Mouse (Mus musculus) testis, adult 2 months (tissue): ENCODE measurements around the gene Gnpat. TPM values are rescaled to one million over a fixed set of nuclear protein-coding genes. Genes with fewer than 3 reads are reported as not detected.
A peak's percentile ranks its signal among the peaks of the same experiment; 100 is the strongest.

ENCODE experiments used
- H3K27ac ChIP-seq: fragments of 200-500 bp; 2 replicates; pipeline ENCODE4 v1.5.1; 2012; ENCODE audit warnings: low read depth, low read length; ENCODE audit not compliant: control insufficient read depth, insufficient read depth
- H3K27me3 ChIP-seq: fragments of 200-500 bp; 2 replicates; pipeline ENCODE4 v1.6.1; 2012; ENCODE audit warnings: mild to moderate bottlenecking, low read length, moderate library complexity; ENCODE audit not compliant: control insufficient read depth, insufficient read depth
- H3K36me3 ChIP-seq: fragments of 200-500 bp; 2 replicates; pipeline ENCODE4 v1.6.1; 2012; ENCODE audit warnings: mild to moderate bottlenecking, low read length; ENCODE audit not compliant: control insufficient read depth, insufficient read depth
- H3K4me1 ChIP-seq: fragments of 200-500 bp; 2 replicates; pipeline ENCODE4 v1.6.1; 2012; ENCODE audit warnings: low read length; ENCODE audit not compliant: control insufficient read depth, insufficient read depth
- H3K4me3 ChIP-seq: fragments of 200-500 bp; 2 replicates; pipeline ENCODE4 v1.5.1; 2012; ENCODE audit warnings: low read depth, mild to moderate bottlenecking, low read length, moderate library complexity, mixed read lengths; ENCODE audit not compliant: control insufficient read depth
- CTCF ChIP-seq: fragments of 200-500 bp; IDR thresholded peaks from 2 replicates; pipeline ENCODE4 v1.5.1; 2012; ENCODE audit warnings: low read depth, mild to moderate bottlenecking, inconsistent platforms, low read length, moderate library complexity; ENCODE audit not compliant: control insufficient read depth, insufficient read depth, insufficient replicate concordance
- POLR2A ChIP-seq: fragments of 200-500 bp; IDR thresholded peaks from 2 replicates; pipeline ENCODE4 v1.6.1; 2012; ENCODE audit warnings: low read depth, mild to moderate bottlenecking, inconsistent platforms, low read length, moderate library complexity; ENCODE audit not compliant: control insufficient read depth
- polyA plus RNA-seq: library from polyadenylated mRNA; depleted of rRNA; stranded (reverse); fragments of >200 nt; gene quantifications from 2 replicates; pipeline ENCODE4 v1.2.3, GENCODE M21; 2012

Gnpat gene
- polyA plus RNA-seq, 1 experiment: 262 TPM

DNA sequence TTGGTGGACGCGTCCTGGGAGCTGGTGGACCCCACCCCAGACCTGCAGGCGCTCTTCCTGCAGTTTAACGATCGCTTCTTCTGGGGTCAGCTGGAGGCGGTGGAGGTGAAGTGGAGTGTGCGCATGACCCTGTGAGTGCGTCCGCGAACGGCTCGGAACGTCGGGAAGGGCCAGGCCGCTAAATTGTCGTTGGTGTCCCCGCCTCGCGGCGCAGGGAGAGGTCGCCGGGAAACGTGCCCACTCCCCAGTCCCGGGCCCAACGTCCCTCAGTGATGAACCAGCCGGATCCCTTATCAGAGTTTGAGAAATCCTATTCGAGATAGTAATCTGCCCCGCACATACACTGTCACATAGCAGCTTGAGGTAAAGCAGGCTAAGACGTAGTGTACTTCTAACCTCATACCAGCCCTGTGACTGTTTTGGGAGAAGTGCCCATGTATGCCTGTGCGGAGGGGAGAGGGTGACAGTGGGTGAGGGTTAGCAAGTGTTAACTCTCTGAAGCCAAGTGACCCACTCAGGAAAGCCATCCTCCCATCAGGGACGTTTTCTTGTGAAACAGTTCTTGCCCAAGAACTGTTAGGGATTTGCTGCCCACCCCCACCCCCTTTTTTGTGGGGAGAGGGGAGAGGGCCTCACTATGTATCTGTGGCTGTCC lies 35.5 kb downstream of the Gnpat start:
- Histone ChIP-seq H3K4me1 (peaks cover 20% of the 10 kb centered on the region), H3K36me3 (peaks cover 6% of the 10 kb centered on the region; the same call in 1 of the 2 replicates), H3K27ac (peak overlapping the region; percentile 91), H3K27me3 (no peaks in the 10 kb centered on the region), H3K4me3 (peak overlapping the region; percentile 85)
- TF ChIP-seq POLR2A (peak; percentile 60; the same call in 1 of the 2 replicates), CTCF (no peak)

DNA sequence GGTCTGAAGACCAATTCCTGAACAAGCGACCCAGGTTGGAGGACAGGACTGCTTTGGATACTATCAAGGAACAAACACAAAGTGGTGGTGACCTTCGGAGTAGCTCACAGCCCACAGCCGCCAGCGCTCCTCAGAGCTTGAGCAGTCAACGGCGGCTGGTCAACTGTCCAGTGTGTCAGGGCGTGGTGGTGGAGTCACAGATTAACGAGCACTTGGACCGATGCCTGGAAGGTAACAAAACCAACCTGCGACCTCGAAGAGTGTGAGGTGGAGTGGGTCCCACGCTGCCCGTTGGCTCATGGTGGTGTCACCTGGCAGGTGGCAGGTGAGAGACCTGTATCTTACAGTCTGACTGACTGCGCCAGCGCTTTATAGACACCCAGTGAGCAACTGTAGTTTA lies 40.4 kb downstream of the Gnpat start:
- TF ChIP-seq POLR2A: no peak
- no peak for TF ChIP-seq CTCF
- H3K4me3 ChIP-seq: peak overlapping the region; percentile 70
- peaks cover 7% of the 10 kb centered on the region for H3K36me3 ChIP-seq
- peaks cover 5% of the 10 kb centered on the region for H3K4me1 ChIP-seq
- H3K27ac ChIP-seq: no peak overlapping the region
- no peaks in the 10 kb centered on the region for H3K27me3 ChIP-seq

DNA sequence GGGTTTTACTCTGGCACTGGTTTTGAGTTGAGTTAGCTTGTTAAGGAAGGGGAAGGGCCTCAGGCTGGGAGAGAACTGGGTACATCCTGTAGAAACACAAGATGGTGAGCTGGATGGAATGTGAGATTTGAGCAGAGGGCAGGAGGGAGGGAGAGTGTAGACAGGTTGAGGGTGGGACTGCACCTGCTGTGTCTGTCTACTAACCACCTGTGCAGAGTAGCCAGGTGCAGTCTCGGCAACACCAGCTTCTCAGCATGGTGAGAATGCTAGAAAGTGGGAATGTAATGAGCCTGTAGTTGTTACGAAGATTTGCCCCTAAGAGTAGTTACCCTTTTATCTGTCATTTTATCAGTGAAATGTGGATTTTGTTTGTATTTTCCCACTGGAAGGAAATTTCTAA lies 42.6 kb downstream of the Gnpat start:
- Histone ChIP-seq H3K27me3 (no peaks in the 10 kb centered on the region), H3K36me3 (peaks cover 7% of the 10 kb centered on the region), H3K4me3 (no peak overlapping the region), H3K27ac (no peak overlapping the region), H3K4me1 (peaks cover 2% of the 10 kb centered on the region; the same call in 1 of the 2 replicates)
- TF ChIP-seq POLR2A: no peak
- no peak for TF ChIP-seq CTCF

DNA sequence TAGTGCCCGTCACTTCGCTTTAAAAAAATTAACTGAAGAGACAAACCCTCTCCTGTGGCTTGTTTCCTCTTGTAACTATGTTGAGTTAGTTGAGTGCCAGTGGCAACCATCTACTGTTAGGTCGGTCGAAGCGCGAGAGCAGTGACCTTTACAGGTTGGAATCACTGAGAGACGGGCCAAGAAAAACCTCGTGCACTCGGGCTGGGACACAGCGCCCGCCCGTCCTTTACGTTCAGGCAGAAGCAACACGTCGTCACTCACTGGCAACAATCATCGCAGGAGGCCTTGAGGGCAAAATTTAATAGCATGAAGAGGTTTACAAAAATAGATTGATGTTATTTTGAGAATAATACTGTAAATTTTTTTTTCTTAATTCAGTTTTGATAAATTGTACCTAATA lies 47.1 kb downstream of the Gnpat start:
- no peak overlapping the region for H3K27ac ChIP-seq
- no peak overlapping the region for H3K4me3 ChIP-seq
- no peak for TF ChIP-seq CTCF
- TF ChIP-seq POLR2A: no peak
- H3K27me3 ChIP-seq: no peaks in the 10 kb centered on the region
- no peaks in the 10 kb centered on the region; the same call in 1 of the 2 replicates for H3K36me3 ChIP-seq
- peaks cover 3% of the 10 kb centered on the region; the same call in 1 of the 2 replicates for H3K4me1 ChIP-seq

DNA sequence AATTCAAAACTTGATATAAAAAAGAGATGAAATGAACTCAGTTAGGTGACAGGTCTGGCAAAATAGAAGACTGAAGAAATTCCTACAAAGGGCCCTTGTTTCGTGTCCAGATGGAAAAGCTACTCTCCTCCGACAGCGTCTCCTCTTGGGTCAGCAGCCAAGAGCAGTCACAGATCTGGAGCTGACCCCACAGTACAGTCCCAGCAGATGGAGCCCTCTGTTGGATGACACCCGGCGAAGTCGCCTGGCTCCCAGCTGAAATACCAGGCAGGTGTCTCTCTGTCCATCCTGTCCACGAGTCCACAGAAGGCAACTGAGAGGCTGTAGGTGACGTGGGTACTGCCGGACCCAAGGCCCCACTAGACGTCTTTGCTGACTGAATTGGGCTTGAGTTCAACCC lies 47.5 kb downstream of the Gnpat start:
- TF ChIP-seq POLR2A: no peak
- no peak for TF ChIP-seq CTCF
- H3K36me3 ChIP-seq: no peaks in the 10 kb centered on the region; the same call in 1 of the 2 replicates
- H3K4me3 ChIP-seq: no peak overlapping the region
- H3K27ac ChIP-seq: no peak overlapping the region
- peaks cover 3% of the 10 kb centered on the region; the same call in 1 of the 2 replicates for H3K4me1 ChIP-seq
- no peaks in the 10 kb centered on the region for H3K27me3 ChIP-seq

DNA sequence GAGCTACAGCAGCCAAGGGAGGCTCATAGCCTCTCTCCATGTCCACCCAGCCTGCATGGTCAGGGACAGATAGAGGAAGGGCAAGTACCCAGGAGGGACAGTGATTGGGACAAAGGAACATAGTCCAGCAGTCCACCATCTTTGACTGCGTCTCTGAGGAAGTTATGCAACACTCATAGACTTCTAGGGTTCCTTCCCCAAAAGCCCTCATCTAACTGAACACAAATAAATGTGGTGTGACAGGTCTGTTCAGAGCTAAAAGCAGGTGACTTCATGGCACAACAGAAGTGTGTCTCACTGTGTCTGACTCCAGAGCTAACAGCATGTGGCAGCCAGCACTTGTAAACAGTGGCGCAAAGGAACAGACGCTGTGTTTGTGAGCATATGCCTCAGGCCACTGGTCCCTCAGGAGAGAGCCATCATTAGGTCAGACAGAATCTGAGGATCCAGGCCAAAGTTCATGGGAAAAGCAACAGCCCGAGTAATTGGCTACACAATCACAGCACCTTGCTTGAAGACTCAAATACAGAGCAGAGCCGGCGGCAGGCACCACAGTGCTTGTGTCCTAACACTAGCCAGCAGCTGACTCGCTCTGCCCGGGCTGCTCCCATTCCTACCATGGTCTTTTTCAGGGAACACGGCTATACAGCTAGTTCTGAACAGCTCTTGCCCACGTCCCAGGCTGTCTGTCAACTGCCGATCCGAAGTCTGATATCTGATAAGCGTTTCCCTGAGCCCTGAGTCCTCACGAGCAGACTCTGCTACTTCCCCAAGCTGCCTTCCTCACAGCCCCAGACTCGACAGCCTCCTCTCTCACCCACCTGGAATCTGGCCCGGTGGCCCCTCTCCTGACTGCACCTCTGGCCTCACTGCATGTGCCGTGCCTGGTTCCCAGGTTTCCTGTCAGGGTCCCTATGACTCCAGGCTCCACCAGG lies 49.4 kb downstream of the Gnpat start:
- H3K4me3 ChIP-seq: no peak overlapping the region
- H3K27me3 ChIP-seq: no peaks in the 10 kb centered on the region
- no peak for TF ChIP-seq CTCF
- H3K36me3 ChIP-seq: no peaks in the 10 kb centered on the region
- peak overlapping the region; percentile 1; the same call in 1 of the 2 replicates for H3K27ac ChIP-seq
- peaks cover 3% of the 10 kb centered on the region; the same call in 1 of the 2 replicates for H3K4me1 ChIP-seq

DNA sequence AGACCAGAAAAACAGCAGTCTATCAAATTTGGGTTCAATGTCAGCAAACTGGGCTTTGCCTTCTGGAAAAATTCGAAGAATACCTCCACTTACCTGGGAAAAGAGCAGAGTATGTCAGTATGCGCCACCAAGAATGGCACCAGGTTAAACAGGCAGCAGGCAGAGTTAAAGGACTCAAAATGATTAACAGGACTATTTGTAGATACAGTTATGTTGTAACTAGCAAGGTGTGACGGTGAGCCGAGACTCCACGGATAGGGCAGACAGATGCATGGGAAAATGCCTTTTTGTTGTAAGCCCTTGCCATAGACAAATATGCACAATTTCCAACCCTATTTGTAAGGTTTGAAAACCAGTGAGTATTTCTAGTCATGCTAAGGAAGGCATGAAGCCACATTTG lies 51.2 kb downstream of the Gnpat start:
- H3K4me3 ChIP-seq: no peak overlapping the region
- peaks cover 3% of the 10 kb centered on the region; the same call in 1 of the 2 replicates for H3K4me1 ChIP-seq
- H3K27ac ChIP-seq: no peak overlapping the region
- TF ChIP-seq CTCF (no peak), POLR2A (no peak)
- H3K27me3 ChIP-seq: no peaks in the 10 kb centered on the region
- no peaks in the 10 kb centered on the region for H3K36me3 ChIP-seq
